Mouse (Mus musculus) megakaryocyte, embryonic 14.5 days (primary cell): Measurements from ENCODE around the gene Nusap1.

Experiments
- FLI1 ChIP-seq: IDR thresholded peaks from 2 replicates; pipeline ENCODE4 v1.6.1; 2012; ENCODE audit warnings: low read length, inconsistent platforms, mixed read lengths
- GATA1 ChIP-seq: IDR thresholded peaks from 3 replicates; pipeline ENCODE4 v1.6.1; 2012; ENCODE audit warnings: mixed read lengths, low read length, inconsistent platforms, borderline replicate concordance

GRCm38 (mm10) chr2:119662220-119663182, 44.4 kb downstream of the Nusap1 start, which contains the start of gene Ndufaf1:
- TF ChIP-seq GATA1, result no peak
- peak; percentile 61; the same call in 1 of the 2 replicates for TF ChIP-seq FLI1
